Mouse (Mus musculus): ENCODE measurements at regions not wholly inside any gene's neighbourhood (a gene's known extent, or its start where the extent isn't known, plus 50 kb on each side); places are given as distances from the start of the nearest gene placed in this dataset.

DNA sequence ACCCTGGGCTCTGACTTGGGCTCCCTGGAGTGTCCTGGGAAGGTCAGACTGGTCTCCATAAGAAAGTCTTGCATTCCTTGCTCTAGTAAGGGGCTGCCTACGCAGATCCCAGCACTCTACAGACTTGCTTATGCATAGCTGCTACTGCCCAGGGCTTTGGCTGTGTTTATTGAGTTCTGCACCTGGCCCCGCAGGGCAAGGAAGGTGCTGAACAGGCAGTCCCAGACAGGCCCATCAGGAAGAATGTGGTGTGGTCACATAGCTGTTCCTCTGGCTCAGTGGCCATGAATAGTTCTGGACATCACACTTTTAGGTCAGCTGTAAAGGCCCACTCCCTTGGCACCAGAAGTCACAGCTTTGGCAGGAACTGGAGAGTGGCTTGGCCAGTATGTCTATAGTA, 70.6 kb downstream of the Cryaa start:
- no peaks in the 10 kb centered on the region for H3K36me3 ChIP-seq (ENCODE audit: control insufficient read depth, insufficient read depth, low read length)
- no peaks in the 10 kb centered on the region for H3K4me1 ChIP-seq (ENCODE audit: control insufficient read depth, insufficient read depth, low read length)
- no peak overlapping the region for H3K27ac ChIP-seq (ENCODE audit: low read depth, low read length)
- H3K9ac ChIP-seq (ENCODE audit: low read length), result no peak overlapping the region
- WGBS, result 83% methylated on average over 2 of the region's 2 CpGs
- DNase-seq (ENCODE audit: low spot score, missing footprints) (no peak), ATAC-seq (ENCODE audit: low FRiP score) (no peak)
- H3K9me3 ChIP-seq (ENCODE audit: control insufficient read depth, low read length), result no peaks in the 10 kb centered on the region
- no peaks in the 10 kb centered on the region for H3K27me3 ChIP-seq (ENCODE audit: control insufficient read depth, insufficient read depth, low read length)
- H3K4me2 ChIP-seq, result no peak overlapping the region
- no peak overlapping the region for H3K4me3 ChIP-seq (ENCODE audit: low read depth, low read length)

DNA sequence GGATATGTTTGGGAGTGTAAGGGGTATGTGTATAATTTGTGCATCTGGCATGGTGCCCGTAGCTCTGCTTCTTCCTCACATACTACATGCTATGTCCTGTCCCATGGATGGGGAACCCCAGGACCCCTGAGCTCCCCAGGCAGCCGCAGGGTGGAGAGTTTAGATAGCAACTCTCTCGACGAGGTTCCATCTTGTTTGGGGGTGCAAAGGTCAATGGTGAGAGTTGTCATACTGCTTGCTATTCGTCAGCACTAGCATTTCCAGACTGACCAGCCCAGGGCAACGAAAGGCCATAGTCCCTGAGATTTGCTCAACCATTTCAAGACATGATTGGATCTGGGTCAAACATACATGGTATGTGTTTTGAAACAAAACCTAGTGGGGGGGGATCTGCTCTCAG, 71.4 kb downstream of the Cryaa start:
- Histone ChIP-seq H3K4me3 (ENCODE audit: low read depth, low read length) (no peak overlapping the region), H3K9ac (ENCODE audit: low read length) (no peak overlapping the region), H3K4me1 (ENCODE audit: control insufficient read depth, insufficient read depth, low read length) (no peaks in the 10 kb centered on the region), H3K36me3 (ENCODE audit: control insufficient read depth, insufficient read depth, low read length) (no peaks in the 10 kb centered on the region), H3K27ac (ENCODE audit: low read depth, low read length) (no peak overlapping the region), H3K9me3 (ENCODE audit: control insufficient read depth, low read length) (no peaks in the 10 kb centered on the region), H3K27me3 (ENCODE audit: control insufficient read depth, insufficient read depth, low read length) (no peaks in the 10 kb centered on the region), H3K4me2 (no peak overlapping the region)
- DNase-seq (ENCODE audit: low spot score, missing footprints) (no peak), ATAC-seq (ENCODE audit: low FRiP score) (no peak)
- WGBS, result 81% methylated on average over 6 of the region's 6 CpGs

DNA sequence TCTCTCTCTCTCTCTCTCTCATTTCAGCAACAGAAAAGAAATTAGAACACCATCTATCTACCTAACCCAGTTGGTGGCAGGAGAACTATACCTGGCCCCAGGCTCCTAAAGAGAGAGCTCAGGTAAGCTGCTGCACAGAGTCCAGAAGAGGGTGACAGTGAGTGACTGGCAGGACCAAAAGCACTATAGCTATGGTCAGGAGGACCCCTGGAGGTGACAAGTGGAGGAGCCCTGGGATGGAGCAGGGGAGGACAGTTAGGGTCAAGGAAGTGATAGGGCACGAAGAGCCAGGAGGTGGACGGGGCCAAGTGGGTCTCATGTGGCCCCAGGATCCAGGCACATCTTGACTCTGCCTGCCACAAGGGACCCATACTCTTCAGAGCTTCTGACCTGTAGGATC, 73.7 kb downstream of the Cryaa start:
- DNase-seq (ENCODE audit: low spot score, missing footprints) (no peak), ATAC-seq (ENCODE audit: low FRiP score) (no peak)
- WGBS, result 73% methylated on average over 2 of the region's 2 CpGs
- no peaks in the 10 kb centered on the region for H3K9me3 ChIP-seq (ENCODE audit: control insufficient read depth, low read length)
- no peaks in the 10 kb centered on the region for H3K27me3 ChIP-seq (ENCODE audit: control insufficient read depth, insufficient read depth, low read length)
- H3K27ac ChIP-seq (ENCODE audit: low read depth, low read length), result no peak overlapping the region
- no peak overlapping the region for H3K9ac ChIP-seq (ENCODE audit: low read length)
- H3K4me2 ChIP-seq, result no peak overlapping the region
- H3K36me3 ChIP-seq (ENCODE audit: control insufficient read depth, insufficient read depth, low read length), result no peaks in the 10 kb centered on the region
- no peak overlapping the region for H3K4me3 ChIP-seq (ENCODE audit: low read depth, low read length)
- H3K4me1 ChIP-seq (ENCODE audit: control insufficient read depth, insufficient read depth, low read length), result no peaks in the 10 kb centered on the region

DNA sequence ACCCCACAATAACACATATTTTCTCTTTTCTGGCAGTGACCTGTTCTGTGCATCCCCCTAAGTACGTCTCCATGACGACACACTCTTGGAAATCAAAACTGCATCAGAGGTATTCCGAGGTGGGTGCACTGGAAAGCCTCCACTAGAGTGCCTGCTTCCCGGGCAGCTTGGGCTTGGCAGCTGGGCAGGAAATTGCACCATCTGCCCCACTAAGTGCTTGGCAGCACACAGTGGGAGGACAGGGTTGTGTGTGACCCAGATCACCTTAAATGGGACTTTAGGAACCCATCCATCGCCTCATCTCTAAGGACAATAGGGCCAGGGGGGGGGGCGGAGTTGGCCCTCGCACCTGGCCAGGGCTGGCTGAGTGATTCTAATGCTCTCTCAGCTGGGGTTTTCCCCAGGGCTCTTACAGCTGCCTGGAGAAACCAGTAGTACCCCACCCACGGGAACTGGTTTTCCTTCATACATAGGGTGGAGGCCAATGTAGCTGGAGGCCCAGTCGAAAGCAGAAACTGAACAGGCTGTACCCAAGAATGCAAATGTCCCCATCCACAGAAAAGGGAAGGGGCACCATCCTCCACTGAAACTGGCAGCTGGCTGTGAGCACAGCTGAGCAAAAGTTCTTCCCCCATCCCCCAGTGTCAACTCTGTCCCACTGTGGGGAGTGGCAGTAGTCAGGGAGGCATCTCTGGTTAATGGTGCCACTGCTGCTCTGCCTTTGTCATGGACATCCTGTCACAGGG, 75.7 kb downstream of the Cryaa start:
- no peaks in the 10 kb centered on the region for H3K36me3 ChIP-seq (ENCODE audit: control insufficient read depth, insufficient read depth, low read length)
- no peaks in the 10 kb centered on the region for H3K27me3 ChIP-seq (ENCODE audit: control insufficient read depth, insufficient read depth, low read length)
- H3K9ac ChIP-seq (ENCODE audit: low read length), result no peak overlapping the region
- ATAC-seq (ENCODE audit: low FRiP score), result no peak
- H3K4me1 ChIP-seq (ENCODE audit: control insufficient read depth, insufficient read depth, low read length), result no peaks in the 10 kb centered on the region
- H3K9me3 ChIP-seq (ENCODE audit: control insufficient read depth, low read length), result no peaks in the 10 kb centered on the region
- no peak overlapping the region for H3K27ac ChIP-seq (ENCODE audit: low read depth, low read length)
- H3K4me3 ChIP-seq (ENCODE audit: low read depth, low read length), result no peak overlapping the region
- H3K4me2 ChIP-seq, result no peak overlapping the region
- 68% methylated on average over 9 of the region's 9 CpGs for WGBS
- DNase-seq (ENCODE audit: low spot score, missing footprints), result no peak

DNA sequence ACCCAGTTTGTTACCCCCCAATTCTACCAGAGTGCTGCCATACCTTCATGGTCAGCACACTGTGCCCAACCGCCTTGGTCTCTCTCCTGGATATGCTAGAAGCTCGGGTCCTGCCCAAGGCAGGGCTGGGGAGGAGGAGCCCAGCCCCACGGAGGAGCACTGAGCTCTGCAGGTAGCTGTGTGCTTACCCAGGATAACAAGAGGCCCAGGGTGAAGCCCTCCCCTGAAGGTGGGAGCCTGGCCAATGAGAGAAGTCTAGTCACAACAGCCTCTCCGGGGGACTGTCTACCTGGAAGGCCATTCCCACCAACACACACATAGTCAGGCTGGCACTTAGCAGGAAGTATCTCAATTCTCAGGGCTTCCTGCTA, 76.2 kb downstream of the Cryaa start:
- Histone ChIP-seq H3K4me2 (no peak overlapping the region), H3K27me3 (ENCODE audit: control insufficient read depth, insufficient read depth, low read length) (no peaks in the 10 kb centered on the region), H3K36me3 (ENCODE audit: control insufficient read depth, insufficient read depth, low read length) (no peaks in the 10 kb centered on the region), H3K9ac (ENCODE audit: low read length) (no peak overlapping the region), H3K4me1 (ENCODE audit: control insufficient read depth, insufficient read depth, low read length) (no peaks in the 10 kb centered on the region), H3K27ac (ENCODE audit: low read depth, low read length) (no peak overlapping the region), H3K9me3 (ENCODE audit: control insufficient read depth, low read length) (no peaks in the 10 kb centered on the region), H3K4me3 (ENCODE audit: low read depth, low read length) (no peak overlapping the region)
- WGBS, result 51% methylated on average over 4 of the region's 4 CpGs
- DNase-seq (ENCODE audit: low spot score, missing footprints) (no peak), ATAC-seq (ENCODE audit: low FRiP score) (no peak)

DNA sequence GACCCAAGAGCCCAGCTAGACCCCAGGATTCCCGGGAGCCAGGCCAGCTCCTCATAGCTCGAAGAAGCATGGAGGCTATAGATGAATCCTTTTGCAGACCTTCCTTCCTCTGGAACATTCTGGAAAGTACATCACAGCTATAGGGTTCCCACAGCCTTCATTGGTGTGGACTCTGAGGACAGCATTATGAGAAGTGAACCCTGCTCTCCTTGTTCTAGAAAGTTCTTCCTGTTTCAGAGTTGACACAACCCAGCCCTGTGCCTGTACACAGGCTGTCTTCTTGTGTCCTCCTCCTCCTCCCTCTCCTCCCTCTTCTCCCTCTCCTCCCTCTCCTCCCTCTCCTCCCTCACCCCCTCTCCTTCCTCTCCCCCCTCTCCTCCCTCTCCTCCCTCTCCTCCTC, 82.9 kb downstream of the Cryaa start:
- no peak for DNase-seq (ENCODE audit: low spot score, missing footprints)
- no peak overlapping the region for H3K4me3 ChIP-seq (ENCODE audit: low read depth, low read length)
- H3K9me3 ChIP-seq (ENCODE audit: control insufficient read depth, low read length), result no peaks in the 10 kb centered on the region
- no peak for ATAC-seq (ENCODE audit: low FRiP score)
- H3K27me3 ChIP-seq (ENCODE audit: control insufficient read depth, insufficient read depth, low read length), result no peaks in the 10 kb centered on the region
- H3K4me2 ChIP-seq, result no peak overlapping the region
- no peaks in the 10 kb centered on the region for H3K4me1 ChIP-seq (ENCODE audit: control insufficient read depth, insufficient read depth, low read length)
- H3K36me3 ChIP-seq (ENCODE audit: control insufficient read depth, insufficient read depth, low read length), result no peaks in the 10 kb centered on the region
- H3K9ac ChIP-seq (ENCODE audit: low read length), result no peak overlapping the region
- no peak overlapping the region for H3K27ac ChIP-seq (ENCODE audit: low read depth, low read length)
- 85% methylated on average over 2 of the region's 2 CpGs for WGBS

DNA sequence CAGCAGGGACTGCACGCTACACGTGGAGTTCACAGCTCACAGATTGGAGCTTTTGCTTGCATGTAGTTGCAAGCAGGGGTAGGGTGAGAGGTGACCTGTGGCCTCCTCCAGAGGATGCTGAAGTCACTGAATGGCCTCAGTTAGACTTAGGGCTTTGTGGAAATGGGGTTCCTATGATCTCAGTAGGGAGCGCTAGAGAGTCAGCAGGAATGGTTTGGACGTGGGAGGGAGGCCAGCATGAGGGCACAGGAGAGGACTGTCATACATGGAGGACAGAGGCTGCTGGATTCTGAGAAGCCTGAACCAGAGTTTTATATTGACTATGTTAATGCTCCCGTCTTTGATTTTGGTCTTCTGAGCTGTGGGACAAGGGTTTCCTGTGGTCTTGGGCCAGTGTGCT, 85.5 kb downstream of the Cryaa start:
- no peaks in the 10 kb centered on the region for H3K36me3 ChIP-seq (ENCODE audit: control insufficient read depth, insufficient read depth, low read length)
- H3K4me1 ChIP-seq (ENCODE audit: control insufficient read depth, insufficient read depth, low read length), result peaks cover 7% of the 10 kb centered on the region
- 62% methylated on average over 5 of the region's 5 CpGs for WGBS

DNA sequence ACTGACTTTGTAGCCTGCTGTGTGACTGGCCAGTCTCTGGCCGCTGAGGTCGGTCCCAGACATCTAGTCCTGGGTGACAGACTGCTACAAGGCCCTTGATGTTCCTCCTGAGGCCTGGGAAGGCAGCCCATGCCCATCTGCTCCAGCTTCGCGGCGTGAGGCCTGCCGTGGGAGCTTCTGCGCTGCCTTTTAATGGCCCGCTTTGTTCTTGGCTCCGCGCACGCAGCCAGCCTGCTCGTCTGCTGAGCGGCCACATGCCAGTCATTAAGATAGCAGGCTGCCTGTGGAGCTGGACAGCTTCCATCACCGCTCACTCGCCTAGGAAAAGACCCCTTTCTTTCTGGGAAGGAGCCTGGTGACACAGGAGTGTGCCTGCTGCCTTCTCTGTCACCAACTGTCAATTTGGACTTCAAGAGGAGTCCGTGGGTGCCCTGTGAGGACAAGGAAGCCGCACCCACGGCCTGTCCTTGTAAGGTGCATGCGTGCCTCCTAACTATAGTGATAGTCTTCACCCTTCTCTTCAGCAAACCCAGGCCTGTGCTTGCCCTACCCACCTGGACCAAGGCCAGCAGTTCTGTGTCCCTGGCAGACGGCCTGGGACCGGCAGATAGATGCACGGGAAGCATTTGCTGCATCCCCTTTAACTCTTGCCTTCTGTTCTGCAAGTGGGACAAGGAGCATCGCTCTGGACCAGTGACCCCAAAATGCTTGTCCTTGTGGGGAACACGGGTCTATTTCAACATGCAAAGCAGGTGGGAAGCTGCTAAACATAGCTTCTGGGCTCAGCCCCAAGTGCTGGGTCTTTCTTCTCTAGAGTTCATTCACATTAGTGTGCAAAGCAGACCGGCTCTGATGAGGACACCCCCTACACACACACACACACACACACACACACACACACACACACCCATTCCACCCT, 88.6 kb downstream of the Sik1 start:
- peak; percentile 95 for DNase-seq (ENCODE audit: low spot score, missing footprints)
- H3K4me1 ChIP-seq (ENCODE audit: control insufficient read depth, insufficient read depth, low read length), result peaks cover 7% of the 10 kb centered on the region
- H3K4me3 ChIP-seq (ENCODE audit: low read depth, low read length), result no peak overlapping the region
- H3K9ac ChIP-seq (ENCODE audit: low read length), result peak overlapping the region; percentile 18; the same call in 1 of the 2 replicates
- H3K4me2 ChIP-seq, result no peak overlapping the region
- WGBS, result 53% methylated on average over 25 of the region's 25 CpGs
- H3K27ac ChIP-seq (ENCODE audit: low read depth, low read length), result peak overlapping the region; percentile 50
- no peaks in the 10 kb centered on the region for H3K36me3 ChIP-seq (ENCODE audit: control insufficient read depth, insufficient read depth, low read length)
- no peaks in the 10 kb centered on the region for H3K27me3 ChIP-seq (ENCODE audit: control insufficient read depth, insufficient read depth, low read length)
- H3K9me3 ChIP-seq (ENCODE audit: control insufficient read depth, low read length), result peaks cover 4% of the 10 kb centered on the region
- ATAC-seq (ENCODE audit: low FRiP score), result peak; percentile 68; the same call in 1 of the 2 replicates

More for the DNA sequence above, 85.5 kb downstream of the Cryaa start:
- Histone ChIP-seq H3K9me3 (ENCODE audit: control insufficient read depth, low read length) (no peaks in the 10 kb centered on the region), H3K27me3 (ENCODE audit: control insufficient read depth, insufficient read depth, low read length) (no peaks in the 10 kb centered on the region), H3K9ac (ENCODE audit: low read length) (no peak overlapping the region), H3K4me2 (no peak overlapping the region), H3K4me3 (ENCODE audit: low read depth, low read length) (no peak overlapping the region), H3K27ac (ENCODE audit: low read depth, low read length) (no peak overlapping the region)
- no peak for ATAC-seq (ENCODE audit: low FRiP score)
- DNase-seq (ENCODE audit: low spot score, missing footprints), result no peak

DNA sequence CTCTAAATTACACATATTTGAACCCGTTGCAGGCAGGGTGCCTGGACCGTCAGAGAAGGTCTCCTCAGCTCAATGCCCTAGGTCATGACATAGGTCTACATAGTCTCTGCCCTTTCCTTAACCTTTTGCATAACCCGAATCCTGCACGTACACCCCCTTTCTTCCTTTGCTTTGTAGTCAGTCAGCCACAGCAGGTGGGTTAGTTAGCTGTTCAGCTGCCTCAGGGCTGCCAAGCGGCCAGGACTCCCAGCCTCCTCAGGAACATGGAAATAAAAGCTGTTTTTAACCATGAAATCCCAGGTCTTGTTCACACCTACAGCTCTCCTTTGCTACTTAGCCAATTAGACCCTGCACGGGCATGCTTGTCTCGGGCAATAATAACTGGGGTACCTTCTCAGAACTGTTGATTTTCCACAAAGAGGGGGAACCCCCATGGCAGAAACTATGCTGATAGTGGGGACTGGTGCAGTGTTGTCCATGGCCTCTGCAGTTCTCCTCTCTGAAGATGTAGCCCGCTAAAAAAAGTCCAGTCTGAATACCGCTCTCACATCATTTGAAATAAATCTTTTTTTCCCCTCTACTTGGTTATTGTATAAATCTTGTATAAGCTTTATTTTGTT, 83.3 kb downstream of the Sik1 start:
- Histone ChIP-seq H3K4me3 (ENCODE audit: low read depth, low read length) (no peak overlapping the region), H3K27ac (ENCODE audit: low read depth, low read length) (no peak overlapping the region), H3K9ac (ENCODE audit: low read length) (no peak overlapping the region), H3K9me3 (ENCODE audit: control insufficient read depth, low read length) (peaks cover 4% of the 10 kb centered on the region), H3K4me2 (no peak overlapping the region), H3K4me1 (ENCODE audit: control insufficient read depth, insufficient read depth, low read length) (no peaks in the 10 kb centered on the region), H3K27me3 (ENCODE audit: control insufficient read depth, insufficient read depth, low read length) (no peaks in the 10 kb centered on the region), H3K36me3 (ENCODE audit: control insufficient read depth, insufficient read depth, low read length) (no peaks in the 10 kb centered on the region)
- no peak for ATAC-seq (ENCODE audit: low FRiP score)
- no peak for DNase-seq (ENCODE audit: low spot score, missing footprints)
- WGBS, result 61% methylated on average over 9 of the region's 9 CpGs
